In genomic region chr8:29777081-29777785, GRCm38 (mm10) we compare ENCODE assay signal across 24 mouse cellular contexts.
DNase-seq lines count a peak whose midpoint lies in the region; ATAC-seq and TF ChIP-seq lines count a peak whose summit lies in the region.
"Had no signal": no experiment of that assay in that cellular context is flagged by ENCODE, and none has a peak within 500 bp of the region (broad histone marks: within the 10 kb centered on the region; RNA-seq: fewer than 3 reads in every experiment).

No protein-coding gene starts in this region.

- TF ChIP-seq CTCF in forebrain, postnatal 0 days (IDR thresholded peaks at IDR 0.05; ENCODE audit: low read depth): no peak

- H3K9ac ChIP-seq in forebrain, postnatal 0 days: peak overlapping the region; percentile 29; the same call in 1 of the 2 replicates
- no peak overlapping the region for H3K9ac ChIP-seq in forebrain, embryonic 13.5 days
- no peak overlapping the region for H3K9ac ChIP-seq in midbrain, embryonic 14.5 days (replicated peaks; ENCODE audit: low read length)
- H3K9ac ChIP-seq in midbrain, embryonic 16.5 days (ENCODE audit: low read depth, low read length): no peak overlapping the region
- H3K9ac ChIP-seq in embryonic facial prominence, embryonic 13.5 days: no peak overlapping the region
- H3K9ac ChIP-seq: kidney, embryonic 15.5 days; liver, embryonic 15.5 days; lung, embryonic 15.5 days had no signal

- H3K9me3 ChIP-seq in forebrain, postnatal 0 days (ENCODE audit: low read length): no peaks in the 10 kb centered on the region
- H3K9me3 ChIP-seq in forebrain, embryonic 13.5 days (replicated peaks): no peaks in the 10 kb centered on the region
- H3K9me3 ChIP-seq in midbrain, embryonic 14.5 days (ENCODE audit: control insufficient read depth, low read length): no peaks in the 10 kb centered on the region
- no peaks in the 10 kb centered on the region for H3K9me3 ChIP-seq in midbrain, embryonic 16.5 days (replicated peaks; ENCODE audit: control insufficient read depth, low read length, poor library complexity, severe bottlenecking)
- no peaks in the 10 kb centered on the region for H3K9me3 ChIP-seq in embryonic facial prominence, embryonic 13.5 days
- H3K9me3 ChIP-seq: kidney, embryonic 15.5 days; liver, embryonic 15.5 days; lung, embryonic 15.5 days; megakaryocyte, embryonic 14.5 days had no signal

- peak overlapping the region; percentile 64 for H3K27ac ChIP-seq in forebrain, postnatal 0 days (ENCODE audit: low read depth, low read length)
- H3K27ac ChIP-seq in forebrain, embryonic 13.5 days: no peak overlapping the region
- H3K27ac ChIP-seq in midbrain, embryonic 14.5 days (replicated peaks; ENCODE audit: low read depth, low read length): no peak overlapping the region
- no peak overlapping the region for H3K27ac ChIP-seq in midbrain, embryonic 16.5 days (ENCODE audit: low read length)
- no peak overlapping the region for H3K27ac ChIP-seq in embryonic facial prominence, embryonic 13.5 days
- H3K27ac ChIP-seq: gastrocnemius, adult 2 months; kidney, embryonic 15.5 days; liver, embryonic 15.5 days; lung, embryonic 15.5 days had no signal

- H3K4me2 ChIP-seq in forebrain, postnatal 0 days (ENCODE audit: low read depth): peak overlapping the region; percentile 29
- H3K4me2 ChIP-seq in forebrain, embryonic 13.5 days: no peak overlapping the region
- H3K4me2 ChIP-seq in midbrain, embryonic 14.5 days (ENCODE audit: low read length): no peak overlapping the region
- H3K4me2 ChIP-seq in midbrain, embryonic 16.5 days (ENCODE audit: low read length): no peak overlapping the region
- H3K4me2 ChIP-seq in embryonic facial prominence, embryonic 13.5 days: peak overlapping the region; percentile 14; the same call in 1 of the 2 replicates
- H3K4me2 ChIP-seq: kidney, embryonic 15.5 days; liver, embryonic 15.5 days; lung, embryonic 15.5 days had no signal

- peak; percentile 90 for ATAC-seq in forebrain, postnatal 0 days
- ATAC-seq in forebrain, embryonic 13.5 days: no peak
- ATAC-seq in midbrain, embryonic 14.5 days (ENCODE audit: low FRiP score, low TSS enrichment): no peak
- ATAC-seq in midbrain, embryonic 16.5 days: no peak
- ATAC-seq in embryonic facial prominence, embryonic 13.5 days (ENCODE audit: insufficient number of reproducible peaks, insufficient read depth, low FRiP score, low TSS enrichment, low read depth): no peak

- DNase-seq in cerebellum, postnatal 14 days: peak; percentile 14 to 21
- no peak for DNase-seq in cerebellum, postnatal 4 days (ENCODE audit: low spot score in 2 of 2)
- DNase-seq in forebrain, postnatal 0 days: peak; percentile 79
- peak; percentile 47 for DNase-seq in midbrain, embryonic 14.5 days
- no peak for DNase-seq in urinary bladder, postnatal 25 days (ENCODE audit: low spot score)
- DNase-seq: adrenal gland, postnatal 14 days; cerebellum, adult 11 months; cerebellum, postnatal 25 days; gastrocnemius, adult 2 months; kidney, adult 11 months; kidney, postnatal 36 days; layer of hippocampus, adult 9-11 months; left cerebral cortex, postnatal 4 days; liver; lung, postnatal 36 days; spleen, adult 18-20 months had no signal

- no peaks in the 10 kb centered on the region for H3K27me3 ChIP-seq in forebrain, postnatal 0 days (ENCODE audit: insufficient read depth, low read length)
- no peaks in the 10 kb centered on the region for H3K27me3 ChIP-seq in forebrain, embryonic 13.5 days
- H3K27me3 ChIP-seq in midbrain, embryonic 14.5 days (ENCODE audit: control insufficient read depth, insufficient read depth, low read length): no peaks in the 10 kb centered on the region
- H3K27me3 ChIP-seq in midbrain, embryonic 16.5 days (ENCODE audit: control insufficient read depth, insufficient read depth, low read depth, low read length): no peaks in the 10 kb centered on the region
- no peaks in the 10 kb centered on the region for H3K27me3 ChIP-seq in embryonic facial prominence, embryonic 13.5 days
- H3K27me3 ChIP-seq: kidney, embryonic 15.5 days; liver, embryonic 15.5 days; lung, embryonic 15.5 days; megakaryocyte, embryonic 14.5 days had no signal

- no peaks in the 10 kb centered on the region for H3K36me3 ChIP-seq in forebrain, postnatal 0 days (ENCODE audit: insufficient read depth)
- H3K36me3 ChIP-seq in forebrain, embryonic 13.5 days (ENCODE audit: poor library complexity, severe bottlenecking): no peaks in the 10 kb centered on the region
- H3K36me3 ChIP-seq in midbrain, embryonic 14.5 days (ENCODE audit: control insufficient read depth, insufficient read depth, low read length): no peaks in the 10 kb centered on the region
- no peaks in the 10 kb centered on the region for H3K36me3 ChIP-seq in midbrain, embryonic 16.5 days (ENCODE audit: control insufficient read depth, insufficient read depth, low read length)
- H3K36me3 ChIP-seq in embryonic facial prominence, embryonic 13.5 days: no peaks in the 10 kb centered on the region
- H3K36me3 ChIP-seq: kidney, embryonic 15.5 days; liver, embryonic 15.5 days; lung, embryonic 15.5 days had no signal

- no peaks in the 10 kb centered on the region for H3K4me1 ChIP-seq in forebrain, postnatal 0 days (ENCODE audit: insufficient read depth)
- H3K4me1 ChIP-seq in forebrain, embryonic 13.5 days: no peaks in the 10 kb centered on the region
- 0 out of 2 replicates have a peak, but pooled peaks cover 4% of the 10 kb centered on the region for H3K4me1 ChIP-seq in midbrain, embryonic 14.5 days (ENCODE audit: control insufficient read depth, insufficient read depth, low read length)
- no peaks in the 10 kb centered on the region for H3K4me1 ChIP-seq in midbrain, embryonic 16.5 days (ENCODE audit: control insufficient read depth, insufficient read depth, low read length)
- H3K4me1 ChIP-seq in embryonic facial prominence, embryonic 13.5 days: no peaks in the 10 kb centered on the region
- H3K4me1 ChIP-seq: kidney, embryonic 15.5 days; liver, embryonic 15.5 days; lung, embryonic 15.5 days; megakaryocyte, embryonic 14.5 days had no signal

- 32% methylated on average over 5 of the region's 5 CpGs for WGBS in forebrain, postnatal 0 days
- 48% methylated on average over 5 of the region's 5 CpGs for WGBS in forebrain, embryonic 13.5 days
- WGBS in midbrain, embryonic 14.5 days: 70% methylated on average over 5 of the region's 5 CpGs
- WGBS in midbrain, embryonic 16.5 days: 62% methylated on average over 5 of the region's 5 CpGs
- WGBS in embryonic facial prominence, embryonic 13.5 days: 39% methylated on average over 5 of the region's 5 CpGs

- H3K4me3 ChIP-seq in forebrain, postnatal 0 days (ENCODE audit: low read depth, low read length): peak overlapping the region; percentile 6
- H3K4me3 ChIP-seq in forebrain, embryonic 13.5 days: no peak overlapping the region
- H3K4me3 ChIP-seq in midbrain, embryonic 14.5 days (replicated peaks; ENCODE audit: low read depth, low read length): no peak overlapping the region
- no peak overlapping the region for H3K4me3 ChIP-seq in midbrain, embryonic 16.5 days (ENCODE audit: low read depth, low read length)
- H3K4me3 ChIP-seq in embryonic facial prominence, embryonic 13.5 days: no peak overlapping the region
- H3K4me3 ChIP-seq: erythroblast, embryonic 14.5 days; gastrocnemius, adult 2 months; kidney, embryonic 15.5 days; liver, embryonic 15.5 days; lung, embryonic 15.5 days; megakaryocyte, embryonic 14.5 days had no signal

Comparison
In these comparisons a context has a peak if more than half of its experiments do, and no peak if none do; other contexts are left out.
1. DNase-seq: peak in cerebellum, postnatal 14 days (2 of 2), forebrain, postnatal 0 days (single experiment) and midbrain, embryonic 14.5 days (single experiment); none in cerebellum, postnatal 4 days (0 of 2) and urinary bladder, postnatal 25 days (single experiment).
2. H3K4me2 ChIP-seq: peak in forebrain, postnatal 0 days (single experiment) and embryonic facial prominence, embryonic 13.5 days (single experiment); none in forebrain, embryonic 13.5 days (single experiment), midbrain, embryonic 14.5 days (single experiment) and midbrain, embryonic 16.5 days (single experiment).